Mouse (Mus musculus) bone marrow macrophage, adult 2 months (primary cell): ENCODE data around the gene Sacm1l. TPM values are rescaled to one million over a fixed set of nuclear protein-coding genes. Genes with fewer than 3 reads are reported as not detected.
A peak's percentile ranks its signal among the peaks of the same experiment; 100 is the strongest.

ENCODE experiments used
- H3K27ac ChIP-seq: 2 replicates; pipeline ENCODE4 v1.5.1; 2012; ENCODE audit warnings: low read depth, low read length; ENCODE audit not compliant: insufficient read depth
- H3K4me1 ChIP-seq: 2 replicates; pipeline ENCODE4 v1.6.1; 2012; ENCODE audit warnings: low read length; ENCODE audit not compliant: control insufficient read depth, insufficient read depth
- H3K4me3 ChIP-seq: 2 replicates; pipeline ENCODE4 v1.5.1; 2012; ENCODE audit warnings: mild to moderate bottlenecking, low read length, moderate library complexity; ENCODE audit not compliant: insufficient read depth
- CTCF ChIP-seq: IDR thresholded peaks from 2 replicates; pipeline ENCODE4 v1.5.1; 2012; ENCODE audit warnings: low read depth, mild to moderate bottlenecking, low read length, moderate library complexity
- POLR2A ChIP-seq: IDR thresholded peaks from 2 replicates; pipeline ENCODE4 v1.6.1; 2012; ENCODE audit warnings: mild to moderate bottlenecking, low read depth, low read length, borderline replicate concordance
- polyA plus RNA-seq: library from polyadenylated mRNA; stranded (reverse); fragments of >200 nt; gene quantifications from 2 replicates; pipeline ENCODE4 v1.2.4, GENCODE M21; 2012; ENCODE audit not compliant: missing spikeins, insufficient read depth, insufficient read length

The Sacm1l gene
- polyA plus RNA-seq, 1 experiment: 34.8 TPM

GRCm38 (mm10) chr9:123539823-123540222 is 10.3 kb downstream of the Sacm1l start:
- TF ChIP-seq POLR2A (no peak), CTCF (no peak)
- Histone ChIP-seq H3K4me3 (no peak overlapping the region), H3K4me1 (peaks cover 36% of the 10 kb centered on the region), H3K27ac (no peak overlapping the region)

- no peak overlapping the region for H3K27ac ChIP-seq
These were observed 25.0 kb downstream of the Sacm1l start for GRCm38 (mm10) chr9:123554599-123554998.

GRCm38 (mm10) chr9:123577360-123578192 is 48.0 kb downstream of the Sacm1l start:
- H3K4me3 ChIP-seq: no peak overlapping the region
- H3K27ac ChIP-seq: peak overlapping the region; percentile 21; the same call in 1 of the 2 replicates
- H3K4me1 ChIP-seq: 0 out of 2 replicates have a peak, but pooled peaks cover 2% of the 10 kb centered on the region
- TF ChIP-seq CTCF (no peak), POLR2A (no peak)

More at GRCm38 (mm10) chr9:123554599-123554998, 25.0 kb downstream of the Sacm1l start:
- H3K4me1 ChIP-seq: no peaks in the 10 kb centered on the region
- no peak for TF ChIP-seq POLR2A
- TF ChIP-seq CTCF: no peak
- H3K4me3 ChIP-seq: no peak overlapping the region

GRCm38 (mm10) chr9:123589240-123589910 is 59.8 kb downstream of the Sacm1l start:
- Histone ChIP-seq H3K4me1 (no peaks in the 10 kb centered on the region), H3K4me3 (no peak overlapping the region), H3K27ac (no peak overlapping the region)
- TF ChIP-seq CTCF: no peak
- no peak for TF ChIP-seq POLR2A

GRCm38 (mm10) chr9:123595194-123595593 is 65.6 kb downstream of the Sacm1l start:
- TF ChIP-seq CTCF: no peak
- TF ChIP-seq POLR2A: no peak
- no peak overlapping the region for H3K27ac ChIP-seq

GRCm38 (mm10) chr9:123596910-123597309 is 67.4 kb downstream of the Sacm1l start:
- H3K4me1 ChIP-seq: peaks cover 6% of the 10 kb centered on the region
- no peak overlapping the region for H3K4me3 ChIP-seq
- no peak for TF ChIP-seq POLR2A
- no peak for TF ChIP-seq CTCF
- no peak overlapping the region for H3K27ac ChIP-seq

More at GRCm38 (mm10) chr9:123595194-123595593, 65.6 kb downstream of the Sacm1l start:
- Histone ChIP-seq H3K4me3 (no peak overlapping the region), H3K4me1 (peaks cover 5% of the 10 kb centered on the region)

GRCm38 (mm10) chr9:123597376-123597775 is 67.8 kb downstream of the Sacm1l start:
- Histone ChIP-seq H3K27ac (no peak overlapping the region), H3K4me3 (no peak overlapping the region), H3K4me1 (peaks cover 8% of the 10 kb centered on the region)
- no peak for TF ChIP-seq POLR2A
- no peak for TF ChIP-seq CTCF

- Histone ChIP-seq H3K4me1 (peaks cover 8% of the 10 kb centered on the region), H3K4me3 (no peak overlapping the region), H3K27ac (no peak overlapping the region)
- TF ChIP-seq CTCF: no peak
- no peak for TF ChIP-seq POLR2A
These were observed 72.0 kb downstream of the Sacm1l start for GRCm38 (mm10) chr9:123601529-123601928.

GRCm38 (mm10) chr9:123620311-123621098 is 90.9 kb downstream of the Sacm1l start:
- H3K27ac ChIP-seq: no peak overlapping the region
- TF ChIP-seq CTCF (no peak), POLR2A (no peak)
- H3K4me1 ChIP-seq: no peaks in the 10 kb centered on the region
- H3K4me3 ChIP-seq: no peak overlapping the region

- Histone ChIP-seq H3K27ac (no peak overlapping the region), H3K4me3 (no peak overlapping the region), H3K4me1 (no peaks in the 10 kb centered on the region)
- TF ChIP-seq CTCF (no peak), POLR2A (no peak)
These were observed 95.2 kb downstream of the Sacm1l start for GRCm38 (mm10) chr9:123624741-123625140.
